Comparison of ENCODE assay signal across 7 mouse cellular contexts in the genomic region with DNA sequence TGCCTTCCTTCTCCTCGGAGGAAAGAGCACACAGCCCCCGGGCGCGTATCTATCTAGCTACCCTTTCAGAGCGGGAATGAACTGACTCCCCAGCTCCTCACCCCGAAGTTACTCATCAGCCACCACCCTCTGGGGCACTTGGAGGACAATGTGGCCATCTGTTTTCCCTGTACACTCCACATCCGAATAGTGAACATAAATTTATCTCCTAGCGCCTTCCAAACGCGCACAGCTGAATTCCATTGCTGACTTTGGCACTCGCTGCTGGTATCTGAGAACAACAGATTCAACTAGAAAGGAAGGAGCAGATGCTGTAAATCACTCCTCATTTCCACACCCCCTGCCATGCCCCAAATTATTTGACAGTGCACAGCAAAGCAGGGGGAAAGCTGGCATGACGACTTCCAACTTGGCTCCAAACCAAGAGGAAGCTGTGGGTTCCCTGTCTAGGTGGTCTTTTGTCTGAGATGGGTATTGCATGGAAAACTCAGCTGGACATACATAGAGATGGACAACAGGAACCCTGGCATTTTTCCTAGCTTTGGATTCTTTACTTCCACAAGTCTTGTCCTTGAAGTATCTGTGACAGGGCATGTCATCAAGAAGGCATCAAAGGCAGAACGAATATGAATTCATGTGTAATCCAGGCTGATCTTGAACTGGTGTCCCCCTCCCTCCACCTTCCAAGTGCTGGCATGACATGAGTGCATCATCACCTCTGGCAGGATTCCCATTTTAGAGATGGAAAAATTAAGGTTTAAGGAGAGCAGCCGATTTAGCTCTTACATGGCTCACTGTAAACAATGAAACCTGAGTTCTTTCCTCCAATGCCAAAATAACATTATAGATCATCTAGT. TPM values are rescaled to one million over a fixed set of nuclear protein-coding genes. Genes with fewer than 3 reads are reported as not detected.
A peak's percentile ranks its signal among the peaks of the same experiment; 100 is the strongest.
DNase-seq lines count a peak whose midpoint lies in the region; TF ChIP-seq lines count a peak whose summit lies in the region.

No protein-coding gene starts in this region.

- H3K27ac ChIP-seq in kidney, adult 2 months (ENCODE audit: insufficient read depth, low read depth, low read length) = peak overlapping the region; percentile 24; the same call in 1 of the 2 replicates

- no peak overlapping the region for H3ac ChIP-seq in C2C12 (ENCODE audit: control insufficient read depth, insufficient read length, low read depth)

- intact Hi-C loops in left cerebral cortex, postnatal 14 days (cut with DNase I) = loop anchor here (5.0 kb wide), 1 partner anchor 56 kb away; no protein-coding TSS in a partner anchor

- WGBS in kidney, adult 2 months = 29% methylated on average over 14 of the region's 14 CpGs

- H3K4me3 ChIP-seq in C2C12 (ENCODE audit: insufficient read depth, poor library complexity, severe bottlenecking) = no peak overlapping the region
- H3K4me3 ChIP-seq in kidney, adult 2 months (ENCODE audit: insufficient read depth, low read depth, low read length) = no peak overlapping the region

- DNase-seq in Muller cell, postnatal 12 days (ENCODE audit: inconsistent ontology term) = peak; percentile 79
- DNase-seq in frontal cortex, postnatal 14 days (ENCODE audit: low spot score in 2 of 2) = peak; percentile 41 to 51
- DNase-seq in kidney, adult 2 months = peak; percentile 79
- peak; percentile 69 to 73 for DNase-seq in left cerebral cortex, postnatal 14 days (ENCODE audit: low spot score in 2 of 2)
- DNase-seq in right cerebral cortex, postnatal 14 days = peak; percentile 23
- DNase-seq in testis, postnatal 10 days (ENCODE audit: low spot score) = no peak

- no peaks in the 10 kb centered on the region for H3K79me3 ChIP-seq in C2C12 (ENCODE audit: low read depth)

- H3K36me3 ChIP-seq in C2C12 (ENCODE audit: control insufficient read depth, insufficient read depth) = no peaks in the 10 kb centered on the region
- H3K36me3 ChIP-seq in kidney, adult 2 months (ENCODE audit: control insufficient read depth, insufficient read depth, low read length) = no peaks in the 10 kb centered on the region

- no peak for TF ChIP-seq CTCF in C2C12 (IDR thresholded peaks at IDR 0.05; ENCODE audit: control insufficient read depth, insufficient read depth, insufficient read length)
- TF ChIP-seq CTCF in kidney, adult 2 months (conservative IDR thresholded peaks at IDR 0.05; ENCODE audit: insufficient read depth, insufficient read length, low read depth, low read length) = no peak

- no peaks in the 10 kb centered on the region for H3K27me3 ChIP-seq in C2C12 (ENCODE audit: control insufficient read depth, insufficient read depth, insufficient read length)
- no peaks in the 10 kb centered on the region for H3K27me3 ChIP-seq in kidney, adult 2 months (replicated peaks; ENCODE audit: control insufficient read depth, insufficient read depth, low read length)

- TF ChIP-seq POLR2A in kidney, adult 2 months (IDR thresholded peaks at IDR 0.05; ENCODE audit: low read depth, low read length) = no peak

- 0 out of 2 replicates have a peak, but pooled peaks cover 2% of the 10 kb centered on the region for H3K4me1 ChIP-seq in kidney, adult 2 months (ENCODE audit: control insufficient read depth, insufficient read depth, low read length)

- H3K79me2 ChIP-seq in C2C12 (ENCODE audit: control insufficient read depth, insufficient read depth) = peaks cover 5% of the 10 kb centered on the region

TF ChIP-seq in C2C12, 6 proteins besides CTCF, POLR2A, EP300 and RAD21:
- TF ChIP-seq MYOD1 (IDR thresholded peaks at IDR 0.05; ENCODE audit: control insufficient read depth, insufficient read length, low read depth) (peak; percentile 37), MAX (IDR thresholded peaks at IDR 0.05) (no peak)

RNA-seq across cellular contexts. Expression of gene Ubash3b, which starts 52.9 kb away (rescaled TPM):
- 3.2 TPM for polyA plus RNA-seq in C2C12 (2012; fragmentation: generic; extraction: Trizol)
- 2.3 and 2.9 TPM in 2 replicates for polyA plus RNA-seq in kidney, adult 2 months (2012; rRNA removed)
- total RNA-seq in left cerebral cortex, postnatal 14 days (2021) = 10 to 100 TPM; 26.6 to 28.1 TPM
